Mouse (Mus musculus) liver, embryonic 14.5 days (tissue): ENCODE results near the gene Gm17304.

Source experiments
- CTCF ChIP-seq: IDR thresholded peaks from 2 replicates; pipeline ENCODE4 v1.5.1; 2016; ENCODE audit warnings: antibody characterized with exemption, low read depth, control low read depth
- EP300 ChIP-seq: IDR thresholded peaks from 2 replicates; pipeline ENCODE4 v1.6.1; 2016; ENCODE audit warnings: antibody characterized with exemption, low read depth

DNA sequence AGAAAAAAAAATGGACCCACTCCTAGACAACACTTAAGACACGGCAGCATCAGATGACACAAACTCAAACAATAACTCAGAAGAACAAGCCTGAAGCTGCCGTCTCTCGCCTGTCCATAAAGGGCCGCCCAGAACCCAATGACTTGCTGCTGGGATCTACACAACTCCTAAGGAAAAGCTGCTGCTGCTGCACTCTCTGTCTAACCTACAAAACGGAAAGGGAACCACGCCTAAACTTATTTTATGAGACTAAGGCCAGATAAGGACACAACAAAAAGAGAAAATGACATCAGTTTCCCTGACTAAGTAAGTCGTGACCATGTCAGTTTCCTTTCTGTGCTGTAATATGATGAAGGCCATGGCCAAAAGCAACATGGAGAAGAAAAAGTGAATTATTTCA, 5.7 kb downstream of the Gm17304 start:
- no peak for TF ChIP-seq CTCF
- TF ChIP-seq EP300: no peak
